Mouse (Mus musculus) lung, postnatal 4 days (tissue): ENCODE measurements around the gene Nr2c2.

Source experiments
- DNase-seq, 2 experiments: peaks; one replicate each; pipeline ENCODE4 v3.0.0; 2021

The Nr2c2 gene

DNA sequence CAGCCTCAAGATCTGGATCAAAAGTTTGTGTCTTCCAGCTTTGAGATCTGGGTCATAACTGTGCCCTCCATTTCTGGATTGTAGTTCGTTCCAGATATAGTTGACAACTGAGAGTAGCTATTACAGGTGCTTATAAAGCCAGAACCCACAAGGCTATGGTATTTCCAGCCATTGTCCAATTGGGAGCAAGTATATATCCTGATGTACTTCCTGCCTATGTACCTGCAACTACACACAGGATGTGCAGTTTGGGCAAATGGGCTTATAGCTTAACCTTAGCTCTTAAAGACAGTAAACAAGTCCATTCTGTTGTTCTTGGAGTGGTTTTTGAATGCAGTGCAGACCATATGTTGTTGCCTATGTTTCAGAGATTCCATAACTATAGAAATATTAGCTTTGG lies 40.3 kb downstream of the Nr2c2 start:
- DNase-seq: no peak

GRCm38 (mm10) chr6:92132021-92132911 lies 41.1 kb downstream of the Nr2c2 start:
- peak; percentile 13 to 23 for DNase-seq

DNA sequence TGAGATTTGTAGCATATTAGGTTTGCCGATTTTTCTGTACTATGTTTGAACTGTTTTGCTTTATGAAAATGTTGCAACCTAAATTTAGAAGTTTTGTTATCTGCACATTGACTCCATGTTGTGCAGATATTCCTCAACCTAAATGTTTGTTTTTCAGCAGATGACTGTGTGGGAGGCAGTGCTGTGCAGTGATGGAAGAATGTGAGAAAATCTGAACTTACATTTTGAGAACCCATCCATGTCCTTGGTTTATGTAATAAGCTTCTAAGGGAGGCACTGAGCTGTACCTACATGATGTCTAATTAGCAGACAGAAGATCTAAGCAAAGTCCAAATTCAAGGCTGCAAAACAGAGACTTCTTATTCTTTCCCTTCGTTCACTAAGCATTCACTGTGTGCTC lies 42.4 kb downstream of the Nr2c2 start:
- no peak for DNase-seq

DNA sequence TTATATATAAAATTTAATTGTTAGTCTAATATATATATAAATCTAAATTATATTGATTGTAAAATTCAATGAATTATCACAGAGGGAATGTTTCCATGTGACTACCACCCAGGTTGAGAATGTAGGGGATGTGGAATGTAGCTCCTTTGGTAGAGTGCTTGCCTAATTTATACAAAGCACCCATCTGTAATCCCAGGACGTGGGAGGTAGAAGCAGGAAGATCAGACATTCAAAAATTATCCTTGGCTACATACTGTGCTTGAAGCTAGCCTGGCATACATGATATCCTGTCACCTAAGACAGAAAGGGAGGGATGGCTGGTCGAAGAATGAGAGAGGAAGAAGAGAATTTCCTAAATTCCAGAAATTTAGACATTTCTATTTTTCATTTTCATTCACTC lies 45.2 kb downstream of the Nr2c2 start:
- DNase-seq: no peak

DNA sequence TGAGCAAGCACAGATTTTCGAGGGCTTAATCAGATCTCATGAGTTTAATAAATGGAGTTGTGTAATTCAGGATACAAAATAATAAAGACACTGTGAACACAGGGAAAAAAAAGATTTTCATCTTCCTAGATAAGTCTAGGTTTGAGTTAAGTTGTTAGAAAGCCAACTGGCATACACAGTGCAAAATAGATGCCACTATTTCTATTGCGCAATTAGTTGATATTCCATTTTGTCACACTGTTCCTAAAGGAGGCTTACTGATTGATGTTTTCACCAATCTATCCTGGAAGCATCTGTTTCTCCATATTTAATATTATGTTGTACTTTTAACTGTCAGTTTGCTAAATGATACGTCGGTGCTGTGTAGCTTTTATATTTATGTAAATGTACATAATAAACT lies 54.7 kb downstream of the Nr2c2 start:
- no peak for DNase-seq

- DNase-seq: peak in 1 of 2 experiments; percentile 12
Observed at GRCm38 (mm10) chr6:92153774-92154173, 62.6 kb downstream of the Nr2c2 start.

DNA sequence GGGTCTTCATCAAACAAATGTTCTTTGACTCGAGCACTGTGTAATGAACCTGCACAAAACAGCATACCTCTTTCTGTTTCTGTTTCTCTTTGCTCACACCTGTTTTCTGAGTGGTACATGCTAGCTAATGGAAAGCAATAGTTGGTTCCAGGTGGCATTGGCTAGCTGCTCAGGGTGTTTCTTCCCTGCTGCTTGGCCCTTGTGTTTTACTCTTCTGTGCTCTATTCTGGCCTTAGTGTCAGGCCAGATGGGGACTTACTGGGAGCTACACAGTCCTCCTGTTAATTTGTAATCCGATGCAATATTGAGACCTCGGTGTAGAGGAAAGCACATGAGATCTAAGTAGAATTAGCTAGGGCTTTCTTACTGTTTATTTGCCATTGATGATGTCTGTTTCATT lies 67.6 kb downstream of the Nr2c2 start:
- no peak for DNase-seq

DNA sequence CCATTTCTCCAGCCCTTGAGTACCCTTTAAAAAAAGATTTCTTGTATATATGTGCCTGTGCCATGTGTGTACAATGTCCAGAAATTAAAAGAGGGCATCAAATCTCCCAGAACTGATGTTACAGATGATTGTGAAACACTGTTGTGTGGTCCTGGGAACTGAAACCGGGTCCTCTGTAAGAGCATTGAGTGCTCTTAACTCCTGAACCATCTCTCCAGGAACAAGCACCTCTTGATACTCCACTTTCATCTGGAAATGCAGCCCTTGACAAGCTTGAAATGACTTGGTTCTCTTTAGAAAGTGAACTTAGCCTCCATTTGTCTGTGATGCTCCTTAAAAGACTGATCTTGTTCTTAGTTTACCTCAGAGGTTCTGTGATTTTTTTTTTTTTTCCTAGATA lies 71.5 kb downstream of the Nr2c2 start:
- no peak for DNase-seq

DNA sequence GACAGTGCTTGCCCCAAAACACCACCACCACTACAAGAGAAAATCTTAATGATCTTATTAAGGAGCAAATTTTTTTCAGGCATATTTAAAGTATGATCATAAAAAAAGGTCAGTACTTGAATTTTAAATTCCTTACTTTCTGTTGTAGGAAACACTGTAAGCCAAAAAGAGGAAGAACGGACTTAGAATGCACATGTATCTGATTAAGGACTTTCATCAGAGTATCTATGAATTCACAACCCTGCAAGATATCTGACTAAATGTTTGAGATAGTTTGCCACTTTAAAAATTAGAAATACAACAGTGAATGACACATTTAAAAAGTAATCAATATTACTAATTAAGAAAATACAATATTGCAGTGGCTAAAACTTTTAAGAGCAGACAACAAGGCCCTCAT lies 85.3 kb downstream of the Nr2c2 start:
- no peak for DNase-seq

GRCm38 (mm10) chr6:92183621-92184131 lies 92.5 kb downstream of the Nr2c2 start, which contains the start of gene Mrps25:
Gene Mrps25, minus strand, starts transcription at chr6:92184033.
- DNase-seq: peak; percentile 74

- DNase-seq: no peak
Observed at GRCm38 (mm10) chr6:92184178-92184577, 93.0 kb downstream of the Nr2c2 start.

GRCm38 (mm10) chr6:92199414-92199813 lies 108.2 kb downstream of the Nr2c2 start:
- no peak for DNase-seq

- no peak for DNase-seq
Observed at GRCm38 (mm10) chr6:92214055-92214772, 123.0 kb downstream of the Nr2c2 start.

- DNase-seq: peak; percentile 94 to 95
Observed at GRCm38 (mm10) chr6:92214773-92215449, 123.7 kb downstream of the Nr2c2 start, which contains the start of gene Rbsn. Gene Rbsn, minus strand, starts transcription at chr6:92214925.

GRCm38 (mm10) chr6:92219445-92219844 lies 128.3 kb downstream of the Nr2c2 start:
- peak in 1 of 2 experiments; percentile 38 for DNase-seq

DNA sequence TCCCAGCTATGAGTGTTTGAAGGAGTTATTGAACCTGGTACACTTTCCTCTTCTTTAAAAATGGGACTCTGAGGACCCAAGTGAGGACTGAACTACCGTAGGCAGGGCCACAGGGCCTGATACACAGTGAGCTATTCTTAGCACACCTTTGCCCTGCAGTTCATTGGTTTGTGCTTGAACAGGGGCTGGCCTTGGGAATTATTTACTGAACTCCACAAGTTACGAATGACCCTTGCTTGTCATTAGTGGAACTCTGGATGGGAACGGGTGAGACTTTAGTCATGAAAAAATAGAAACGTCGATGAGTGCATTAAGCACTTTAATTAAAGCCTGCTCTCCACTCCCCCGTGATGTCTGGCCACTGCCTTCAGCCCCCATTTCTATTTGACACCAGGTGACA lies 130.4 kb downstream of the Nr2c2 start:
- no peak for DNase-seq

- DNase-seq: no peak
Observed at GRCm38 (mm10) chr6:92222021-92222420, 130.8 kb downstream of the Nr2c2 start.
